In the genomic region with DNA sequence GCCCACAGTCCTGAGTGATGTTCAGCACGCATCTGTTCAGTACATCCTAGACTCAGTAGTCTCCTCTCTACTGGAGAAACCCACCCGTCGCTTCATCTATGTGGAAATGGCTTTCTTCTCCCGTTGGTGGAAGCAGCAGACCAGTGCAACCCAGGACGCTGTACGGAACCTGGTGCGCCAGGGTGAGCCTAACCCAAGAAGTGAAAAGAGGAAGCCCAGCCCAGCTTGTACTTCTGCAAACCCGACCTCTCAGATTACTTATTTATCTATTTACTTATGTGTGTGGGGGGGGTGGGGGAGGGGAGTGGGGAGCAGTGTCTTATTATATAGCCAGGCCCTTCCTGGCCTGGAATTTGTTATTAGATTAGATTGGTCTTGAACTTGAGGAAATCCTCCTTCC, we compare ENCODE assay signal across 15 mouse cellular contexts. TPM values are rescaled to one million over a fixed set of nuclear protein-coding genes. Genes with fewer than 3 reads are reported as not detected.
A peak's percentile ranks its signal among the peaks of the same experiment; 100 is the strongest.
DNase-seq lines count a peak whose midpoint lies in the region; ATAC-seq lines count a peak whose summit lies in the region.
"Had no signal": no experiment of that assay in that cellular context is flagged by ENCODE, and none has a peak within 500 bp of the region (broad histone marks: within the 10 kb centered on the region; RNA-seq: fewer than 3 reads in every experiment).

No protein-coding gene starts in this region.

- H3K9ac ChIP-seq in forebrain, embryonic 11.5 days (ENCODE audit: low read length): no peak overlapping the region
- no peak overlapping the region for H3K9ac ChIP-seq in midbrain, embryonic 15.5 days
- H3K9ac ChIP-seq in liver, embryonic 12.5 days: no peak overlapping the region
- no peak overlapping the region; the same call in 1 of the 2 replicates for H3K9ac ChIP-seq in neural tube, embryonic 13.5 days

- H3K36me3 ChIP-seq in forebrain, embryonic 10.5 days (replicated peaks): peaks cover 45% of the 10 kb centered on the region
- H3K36me3 ChIP-seq in forebrain, embryonic 11.5 days (ENCODE audit: control insufficient read depth, insufficient read depth, low read length): no peaks in the 10 kb centered on the region; the same call in 1 of the 2 replicates
- peaks cover 46% of the 10 kb centered on the region for H3K36me3 ChIP-seq in midbrain, embryonic 10.5 days
- H3K36me3 ChIP-seq in midbrain, embryonic 15.5 days (replicated peaks): peaks cover 7% of the 10 kb centered on the region; the same call in 1 of the 2 replicates
- H3K36me3 ChIP-seq in liver, embryonic 12.5 days: peaks cover 51% of the 10 kb centered on the region
- peaks cover 36% of the 10 kb centered on the region for H3K36me3 ChIP-seq in neural tube, embryonic 13.5 days

- no peaks in the 10 kb centered on the region for H3K9me3 ChIP-seq in forebrain, embryonic 10.5 days
- H3K9me3 ChIP-seq in forebrain, embryonic 11.5 days (ENCODE audit: control insufficient read depth, low read length): no peaks in the 10 kb centered on the region
- no peaks in the 10 kb centered on the region for H3K9me3 ChIP-seq in midbrain, embryonic 10.5 days (replicated peaks)
- no peaks in the 10 kb centered on the region for H3K9me3 ChIP-seq in midbrain, embryonic 15.5 days
- H3K9me3 ChIP-seq in liver, embryonic 12.5 days (replicated peaks): no peaks in the 10 kb centered on the region
- H3K9me3 ChIP-seq in neural tube, embryonic 13.5 days: no peaks in the 10 kb centered on the region
- H3K9me3 ChIP-seq: embryonic facial prominence, embryonic 13.5 days had no signal

- DNase-seq in forebrain, embryonic 10.5 days (ENCODE audit: extremely low spot score, low spot score): no peak
- no peak for DNase-seq in forebrain, embryonic 11.5 days (ENCODE audit: low spot score)
- DNase-seq in midbrain, embryonic 10.5 days (ENCODE audit: low spot score): no peak
- DNase-seq in cerebellum, postnatal 36 days: no peak
- no peak for DNase-seq in embryo, embryonic 10 days (ENCODE audit: low spot score)
- DNase-seq: adrenal gland, postnatal 36 days; kidney, postnatal 25 days had no signal

- no peak overlapping the region for H3K27ac ChIP-seq in forebrain, embryonic 10.5 days
- no peak overlapping the region for H3K27ac ChIP-seq in forebrain, embryonic 11.5 days (ENCODE audit: low read depth, low read length)
- no peak overlapping the region for H3K27ac ChIP-seq in midbrain, embryonic 10.5 days (replicated peaks)
- H3K27ac ChIP-seq in midbrain, embryonic 15.5 days: no peak overlapping the region
- H3K27ac ChIP-seq in liver, embryonic 12.5 days: no peak overlapping the region
- no peak overlapping the region for H3K27ac ChIP-seq in neural tube, embryonic 13.5 days (replicated peaks)
- H3K27ac ChIP-seq: embryonic facial prominence, embryonic 13.5 days; left cerebral cortex, adult 2 months had no signal

- peaks cover 40% of the 10 kb centered on the region for H3K4me1 ChIP-seq in forebrain, embryonic 10.5 days
- H3K4me1 ChIP-seq in forebrain, embryonic 11.5 days (replicated peaks; ENCODE audit: control insufficient read depth, insufficient read depth, low read length): peaks cover 3% of the 10 kb centered on the region; the same call in 1 of the 2 replicates
- peaks cover 36% of the 10 kb centered on the region for H3K4me1 ChIP-seq in midbrain, embryonic 10.5 days
- peaks cover 33% of the 10 kb centered on the region for H3K4me1 ChIP-seq in midbrain, embryonic 15.5 days
- peaks cover 49% of the 10 kb centered on the region for H3K4me1 ChIP-seq in liver, embryonic 12.5 days
- peaks cover 38% of the 10 kb centered on the region for H3K4me1 ChIP-seq in neural tube, embryonic 13.5 days (replicated peaks)

- H3K27me3 ChIP-seq in forebrain, embryonic 10.5 days (ENCODE audit: poor library complexity, severe bottlenecking): no peaks in the 10 kb centered on the region
- no peaks in the 10 kb centered on the region for H3K27me3 ChIP-seq in forebrain, embryonic 11.5 days (ENCODE audit: control insufficient read depth, insufficient read depth, low read length)
- H3K27me3 ChIP-seq in midbrain, embryonic 10.5 days (ENCODE audit: low read depth, poor library complexity, severe bottlenecking): no peaks in the 10 kb centered on the region
- no peaks in the 10 kb centered on the region for H3K27me3 ChIP-seq in midbrain, embryonic 15.5 days (replicated peaks)
- H3K27me3 ChIP-seq in liver, embryonic 12.5 days (replicated peaks): no peaks in the 10 kb centered on the region
- H3K27me3 ChIP-seq in neural tube, embryonic 13.5 days: no peaks in the 10 kb centered on the region
- H3K27me3 ChIP-seq: embryonic facial prominence, embryonic 13.5 days had no signal

- peak overlapping the region; percentile 66; the same call in 1 of the 2 replicates for H3K4me3 ChIP-seq in forebrain, embryonic 10.5 days
- no peak overlapping the region for H3K4me3 ChIP-seq in forebrain, embryonic 11.5 days (ENCODE audit: low read depth, low read length)
- H3K4me3 ChIP-seq in midbrain, embryonic 10.5 days: 0 out of 2 replicates have a peak overlapping the region, but pooled peaks have one; percentile 67
- H3K4me3 ChIP-seq in midbrain, embryonic 15.5 days: no peak overlapping the region
- peak overlapping the region; percentile 72; the same call in 1 of the 2 replicates for H3K4me3 ChIP-seq in liver, embryonic 12.5 days
- no peak overlapping the region for H3K4me3 ChIP-seq in neural tube, embryonic 13.5 days
- H3K4me3 ChIP-seq: embryonic facial prominence, embryonic 13.5 days had no signal

- no peak for ATAC-seq in forebrain, embryonic 11.5 days (replicated peaks; ENCODE audit: low FRiP score)
- ATAC-seq in midbrain, embryonic 15.5 days (replicated peaks): no peak
- ATAC-seq in liver, embryonic 12.5 days: no peak
- no peak for ATAC-seq in neural tube, embryonic 13.5 days (ENCODE audit: low read depth)
- ATAC-seq: forebrain, embryonic 16.5 days; midbrain, embryonic 16.5 days had no signal

- H3K4me2 ChIP-seq in forebrain, embryonic 11.5 days (ENCODE audit: low read depth, low read length, severe bottlenecking): no peak overlapping the region
- no peak overlapping the region for H3K4me2 ChIP-seq in midbrain, embryonic 15.5 days
- peak overlapping the region; percentile 89 for H3K4me2 ChIP-seq in liver, embryonic 12.5 days
- 0 out of 2 replicates have a peak overlapping the region, but pooled peaks have one; percentile 5 for H3K4me2 ChIP-seq in neural tube, embryonic 13.5 days

- 92% methylated on average over 8 of the region's 8 CpGs for WGBS in forebrain, embryonic 10.5 days
- WGBS in forebrain, embryonic 11.5 days: 93% methylated on average over 8 of the region's 8 CpGs
- 93% methylated on average over 8 of the region's 8 CpGs for WGBS in midbrain, embryonic 10.5 days
- 92% methylated on average over 8 of the region's 8 CpGs for WGBS in midbrain, embryonic 15.5 days
- WGBS in liver, embryonic 12.5 days (ENCODE audit: insufficient replicate concordance): 45% methylated on average over 8 of the region's 8 CpGs
- WGBS in neural tube, embryonic 13.5 days: 90% methylated on average over 8 of the region's 8 CpGs

RNA-seq across cellular contexts. Expression of a gene that starts 1.6 kb away (rescaled TPM):
- 21.9 and 24.1 TPM in 2 replicates for polyA plus RNA-seq in forebrain, embryonic 10.5 days (2016; fragmentation: Nextera tagmentation; extraction: Ambion mirVana)
- 20.9 and 21.0 TPM in 2 replicates for polyA plus RNA-seq in forebrain, embryonic 11.5 days (2014; fragmentation: Nextera tagmentation; extraction: Ambion mirVana)
- 23.5 and 23.7 TPM in 2 replicates for polyA plus RNA-seq in midbrain, embryonic 10.5 days (2016; fragmentation: Nextera tagmentation; extraction: Ambion mirVana)
- 19.8 and 20.0 TPM in 2 replicates for polyA plus RNA-seq in midbrain, embryonic 15.5 days (2015; fragmentation: Nextera tagmentation; extraction: Ambion mirVana)
- polyA plus RNA-seq in liver, embryonic 12.5 days (2016; fragmentation: Nextera tagmentation; extraction: Ambion mirVana): 23.5 and 26.7 TPM in 2 replicates
- 18.7 and 19.2 TPM in 2 replicates for polyA plus RNA-seq in neural tube, embryonic 13.5 days (2015; fragmentation: Nextera tagmentation; extraction: Ambion mirVana)

RNA-seq across cellular contexts. Expression of a gene that starts 3.5 kb away (rescaled TPM):
- 58.4 and 63.3 TPM in 2 replicates for polyA plus RNA-seq in forebrain, embryonic 10.5 days (2016; fragmentation: Nextera tagmentation; extraction: Ambion mirVana)
- polyA plus RNA-seq in forebrain, embryonic 11.5 days (2014; fragmentation: Nextera tagmentation; extraction: Ambion mirVana): 47.3 and 57.4 TPM in 2 replicates
- 61.2 and 70.6 TPM in 2 replicates for polyA plus RNA-seq in midbrain, embryonic 10.5 days (2016; fragmentation: Nextera tagmentation; extraction: Ambion mirVana)
- 60.3 and 66.9 TPM in 2 replicates for polyA plus RNA-seq in midbrain, embryonic 15.5 days (2015; fragmentation: Nextera tagmentation; extraction: Ambion mirVana)
- polyA plus RNA-seq in liver, embryonic 12.5 days (2016; fragmentation: Nextera tagmentation; extraction: Ambion mirVana): 30.8 and 33.1 TPM in 2 replicates
- polyA plus RNA-seq in neural tube, embryonic 13.5 days (2015; fragmentation: Nextera tagmentation; extraction: Ambion mirVana): 56.5 and 58.6 TPM in 2 replicates

RNA-seq across cellular contexts. Expression of a gene that starts 4.1 kb away (rescaled TPM):
- 139 and 142 TPM in 2 replicates for polyA plus RNA-seq in forebrain, embryonic 10.5 days (2016; fragmentation: Nextera tagmentation; extraction: Ambion mirVana)
- 123 and 125 TPM in 2 replicates for polyA plus RNA-seq in forebrain, embryonic 11.5 days (2014; fragmentation: Nextera tagmentation; extraction: Ambion mirVana)
- 133 and 142 TPM in 2 replicates for polyA plus RNA-seq in midbrain, embryonic 10.5 days (2016; fragmentation: Nextera tagmentation; extraction: Ambion mirVana)
- 135 TPM in 2 replicates for polyA plus RNA-seq in midbrain, embryonic 15.5 days (2015; fragmentation: Nextera tagmentation; extraction: Ambion mirVana)
- polyA plus RNA-seq in liver, embryonic 12.5 days (2016; fragmentation: Nextera tagmentation; extraction: Ambion mirVana): 80.1 and 87.7 TPM in 2 replicates
- 117 and 118 TPM in 2 replicates for polyA plus RNA-seq in neural tube, embryonic 13.5 days (2015; fragmentation: Nextera tagmentation; extraction: Ambion mirVana)

RNA-seq across cellular contexts. Expression of a gene that starts 13.1 kb away (rescaled TPM):
- polyA plus RNA-seq in forebrain, embryonic 10.5 days (2016; fragmentation: Nextera tagmentation; extraction: Ambion mirVana): 67.2 and 68.5 TPM in 2 replicates
- polyA plus RNA-seq in forebrain, embryonic 11.5 days (2014; fragmentation: Nextera tagmentation; extraction: Ambion mirVana): 63.5 and 68.5 TPM in 2 replicates
- 70.8 and 71.8 TPM in 2 replicates for polyA plus RNA-seq in midbrain, embryonic 10.5 days (2016; fragmentation: Nextera tagmentation; extraction: Ambion mirVana)
- 111 and 112 TPM in 2 replicates for polyA plus RNA-seq in midbrain, embryonic 15.5 days (2015; fragmentation: Nextera tagmentation; extraction: Ambion mirVana)
- 51.6 and 52.3 TPM in 2 replicates for polyA plus RNA-seq in liver, embryonic 12.5 days (2016; fragmentation: Nextera tagmentation; extraction: Ambion mirVana)
- 86.9 and 109 TPM in 2 replicates for polyA plus RNA-seq in neural tube, embryonic 13.5 days (2015; fragmentation: Nextera tagmentation; extraction: Ambion mirVana)

RNA-seq across cellular contexts. Expression of a gene that starts 16.9 kb away (rescaled TPM):
- polyA plus RNA-seq in forebrain, embryonic 10.5 days (2016; fragmentation: Nextera tagmentation; extraction: Ambion mirVana): not detected in 2 replicates
- not detected in 2 replicates for polyA plus RNA-seq in forebrain, embryonic 11.5 days (2014; fragmentation: Nextera tagmentation; extraction: Ambion mirVana)
- 0.91 and 1.1 TPM in 2 replicates for polyA plus RNA-seq in midbrain, embryonic 10.5 days (2016; fragmentation: Nextera tagmentation; extraction: Ambion mirVana)
- polyA plus RNA-seq in midbrain, embryonic 15.5 days (2015; fragmentation: Nextera tagmentation; extraction: Ambion mirVana): 0.89 and 2.0 TPM in 2 replicates
- polyA plus RNA-seq in liver, embryonic 12.5 days (2016; fragmentation: Nextera tagmentation; extraction: Ambion mirVana): 0.80 TPM in 1 of 2 replicates, not detected in the other
- 1.5 TPM in 1 of 2 replicates, not detected in the other for polyA plus RNA-seq in neural tube, embryonic 13.5 days (2015; fragmentation: Nextera tagmentation; extraction: Ambion mirVana)
- polyA plus RNA-seq: testis, adult 2 months had no signal

Comparison
In these comparisons a context has a peak if more than half of its experiments do, and no peak if none do; other contexts are left out.
1. H3K4me3 ChIP-seq: peak in forebrain, embryonic 10.5 days (single experiment), midbrain, embryonic 10.5 days (single experiment) and liver, embryonic 12.5 days (single experiment); none in forebrain, embryonic 11.5 days (single experiment), midbrain, embryonic 15.5 days (single experiment) and neural tube, embryonic 13.5 days (single experiment).
2. H3K4me2 ChIP-seq: peak in liver, embryonic 12.5 days (single experiment) and neural tube, embryonic 13.5 days (single experiment); none in forebrain, embryonic 11.5 days (single experiment) and midbrain, embryonic 15.5 days (single experiment).